Mouse (Mus musculus): ENCODE measurements around the gene Tbc1d15. TPM values are rescaled to one million over a fixed set of nuclear protein-coding genes. Genes with fewer than 3 reads are reported as not detected.

Tbc1d15 gene
- total RNA-seq, 2 experiments from 2014 or later = 48.5 to 53.8 TPM

DNA sequence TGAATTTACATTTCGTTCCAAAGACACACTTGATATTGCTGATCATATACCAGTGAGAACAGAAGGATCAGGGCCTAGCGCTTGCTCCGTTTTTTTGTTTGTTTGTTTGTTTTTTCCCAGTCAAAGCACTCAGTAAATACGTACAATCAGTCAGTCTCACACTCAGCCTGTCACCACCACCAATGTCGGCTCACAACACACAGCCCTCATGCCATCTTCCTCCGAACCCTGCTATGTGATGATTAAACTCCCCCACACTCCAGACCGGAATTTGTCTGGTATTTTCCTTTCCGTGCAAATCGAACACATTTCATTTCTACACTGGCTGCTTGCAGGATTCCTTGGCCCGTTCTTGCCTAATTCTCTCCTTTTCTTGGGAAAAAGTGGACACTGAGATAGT, 77.9 kb downstream of the Tbc1d15 start:
- DNase-seq (ENCODE audit: low spot score in 2 of 2) = no peak
- intact Hi-C loops (cut with DNase I) = no loop called here

DNA sequence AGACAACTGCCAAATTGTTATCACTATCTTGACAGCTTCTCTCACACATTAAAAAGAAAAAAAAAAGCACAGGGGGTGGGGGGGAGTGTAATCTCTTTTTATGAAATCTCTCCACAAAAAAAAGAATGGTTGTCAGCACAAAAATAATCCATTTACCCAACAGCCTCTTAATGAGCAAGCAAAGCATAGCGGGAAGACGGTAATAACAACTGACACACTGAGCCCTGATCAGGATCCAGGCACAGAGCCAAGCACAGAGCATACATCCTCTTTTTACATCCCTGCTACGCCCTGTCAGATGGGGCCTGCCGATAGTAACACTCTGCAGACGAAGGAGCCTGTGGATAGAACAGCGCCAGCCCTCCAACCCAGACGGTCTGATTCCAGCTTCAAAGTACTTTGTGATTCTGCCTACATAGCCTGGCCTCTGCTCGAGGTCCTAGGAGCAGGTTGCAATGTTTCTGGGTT, 79.9 kb downstream of the Tbc1d15 start:
- DNase-seq (ENCODE audit: low spot score in 2 of 2) = no peak
- intact Hi-C loops (cut with DNase I) = no loop called here

DNA sequence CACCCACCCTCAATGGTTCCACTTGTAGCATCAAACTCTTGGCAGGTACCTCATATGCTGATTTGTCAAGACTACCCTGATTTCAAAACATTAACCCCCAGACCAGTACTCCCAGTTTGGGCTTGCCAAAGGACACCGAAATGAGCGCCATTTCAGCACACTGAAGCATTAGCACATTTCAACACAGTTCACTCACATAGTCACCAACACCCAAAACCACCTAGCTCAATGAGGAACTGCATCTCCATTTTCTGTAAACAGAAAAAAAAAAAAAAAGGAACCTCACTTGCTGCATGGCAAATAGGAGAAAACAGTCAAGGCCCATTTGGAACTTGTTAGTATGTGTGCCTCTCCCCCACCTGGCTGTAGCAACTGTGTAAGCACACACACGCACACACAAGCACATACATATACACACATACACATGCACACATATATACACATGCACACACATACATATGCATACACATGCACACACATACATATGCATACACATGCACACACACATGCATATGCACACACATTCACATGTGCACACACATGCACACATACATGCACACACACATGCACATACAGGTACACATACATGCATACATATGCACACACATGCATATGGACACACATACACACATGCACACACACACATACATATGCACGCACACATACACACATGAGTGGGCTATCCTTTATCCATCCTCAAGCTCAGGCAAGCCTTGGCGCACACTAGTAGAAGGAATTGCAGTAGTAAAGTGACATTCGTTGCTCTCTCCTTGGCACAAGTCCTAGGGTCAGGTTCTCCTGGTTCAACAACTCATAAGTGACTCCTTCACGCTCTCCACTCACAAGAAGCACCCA, 80.5 kb downstream of the Tbc1d15 start:
- intact Hi-C loops (cut with DNase I) = no loop called here
- no peak for DNase-seq (ENCODE audit: low spot score in 2 of 2)

DNA sequence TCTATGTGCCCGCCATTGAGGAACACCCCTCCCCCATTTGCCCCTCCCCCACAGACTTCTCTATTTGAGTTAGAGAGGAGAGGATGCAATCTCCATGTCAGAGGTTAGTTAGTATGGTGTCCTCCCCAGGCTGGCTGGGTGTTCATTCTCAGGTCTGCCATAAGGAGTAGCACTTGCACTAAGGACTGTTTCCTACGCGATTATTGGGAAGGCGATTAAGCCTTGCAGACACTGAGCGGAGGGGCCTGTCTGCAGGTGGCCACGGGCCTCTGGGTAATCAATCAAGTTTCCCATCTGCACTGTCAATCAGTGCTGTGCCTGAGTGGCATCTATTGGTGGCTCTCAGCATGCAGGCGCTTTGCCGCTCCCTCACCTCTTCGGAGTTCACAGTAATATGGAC, 81.9 kb downstream of the Tbc1d15 start:
- DNase-seq (ENCODE audit: low spot score in 2 of 2) = no peak
- intact Hi-C loops (cut with DNase I) = no loop called here

DNA sequence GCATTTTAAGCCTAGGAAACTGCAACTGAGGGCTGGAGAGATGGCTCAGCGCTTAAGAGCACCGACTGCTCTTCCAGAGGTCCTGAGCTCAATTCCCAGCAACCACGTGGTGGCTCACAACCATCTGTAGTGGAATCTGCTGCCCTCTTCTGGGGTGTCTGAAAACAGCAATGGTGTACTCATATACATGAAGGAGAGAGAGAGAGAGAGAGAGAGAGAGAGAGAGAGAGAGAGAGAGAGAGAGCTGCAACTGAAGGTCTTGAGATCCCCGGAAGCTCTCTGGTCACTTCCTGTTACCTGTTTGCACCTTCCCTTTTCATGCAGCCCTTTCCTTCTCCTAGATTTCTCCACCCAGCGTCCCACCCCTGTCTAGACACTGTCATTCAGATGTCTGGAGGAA, 91.0 kb downstream of the Tbc1d15 start:
- intact Hi-C loops (cut with DNase I) = no loop called here
- no peak for DNase-seq (ENCODE audit: low spot score in 2 of 2)

Other genes with a start within 250 kb of the Tbc1d15 start
- gene Tph2, start 66.4 kb downstream of the Tbc1d15 start, total RNA-seq (2021) = under 1 TPM; 0.54 to 0.84 TPM
- gene Rab21, start 64.1 kb upstream of the Tbc1d15 start, total RNA-seq (2021) = 10 to 100 TPM; 51.6 to 53.7 TPM
- gene Tmem19, start 111.0 kb upstream of the Tbc1d15 start, total RNA-seq (2021) = 10 to 100 TPM; 43.2 to 50.2 TPM
- gene Thap2, start 133.0 kb upstream of the Tbc1d15 start, total RNA-seq (2021) = 10 to 100 TPM; 14.1 to 18.6 TPM
- gene Zfc3h1, start 133.5 kb upstream of the Tbc1d15 start, total RNA-seq (2021) = 10 to 100 TPM; 36.9 to 60.8 TPM